Mouse (Mus musculus) limb, embryonic 10.5 days (tissue): ENCODE data around the gene Ccdc62. TPM values are rescaled to one million over a fixed set of nuclear protein-coding genes. Genes with fewer than 3 reads are reported as not detected.

Source experiments
- DNase-seq: peaks from one replicate; pipeline ENCODE4 v3.0.0-alpha.2; 2017; ENCODE audit warnings: low spot score
- H3K27ac ChIP-seq: fragments of 300-500 bp; sonication (generic); 2 replicates; pipeline ENCODE4 v1.5.1; 2016; ENCODE audit warnings: mild to moderate bottlenecking
- H3K27me3 ChIP-seq: fragments of 300-500 bp; sonication (generic); 2 replicates; pipeline ENCODE4 v1.6.1; 2016; ENCODE audit warnings: low read depth, mild to moderate bottlenecking; ENCODE audit not compliant: poor library complexity, severe bottlenecking
- H3K36me3 ChIP-seq: fragments of 300-500 bp; sonication (generic); 2 replicates; pipeline ENCODE4 v1.6.1; 2016; ENCODE audit warnings: mild to moderate bottlenecking, moderate library complexity
- H3K4me1 ChIP-seq: fragments of 300-500 bp; sonication (generic); 2 replicates; pipeline ENCODE4 v1.6.1; 2016
- H3K4me3 ChIP-seq: fragments of 300-500 bp; sonication (generic); 2 replicates; pipeline ENCODE4 v1.5.1; 2016; ENCODE audit warnings: mild to moderate bottlenecking, moderate library complexity
- H3K9me3 ChIP-seq: fragments of 300-500 bp; sonication (generic); replicated peaks from 2 replicates; pipeline ENCODE4 v1.6.1; 2016; ENCODE audit warnings: mild to moderate bottlenecking
- WGBS: fragments of 180-500 bp; shearing (Covaris S2); methylation state at CpG from one replicate; pipeline ENCODE4 v1.1.7; 2016; 5-methylcytosine and 5-hydroxymethylcytosine counted together
- microRNA-seq: library from miRNA; unstranded; fragments of <30 nt; microRNA quantifications from one replicate; pipeline ENCODE4, GENCODE M21; 2017
- polyA plus RNA-seq: library from polyadenylated mRNA; unstranded; fragments of >200 nt; fragmentation: Nextera tagmentation; extraction: Ambion mirVana; gene quantifications from 2 replicates; pipeline ENCODE4 v1.2.1, GENCODE M21; 2016

Ccdc62 gene
- polyA plus RNA-seq, 1 experiment from 2014 or later: 4.0 TPM

DNA sequence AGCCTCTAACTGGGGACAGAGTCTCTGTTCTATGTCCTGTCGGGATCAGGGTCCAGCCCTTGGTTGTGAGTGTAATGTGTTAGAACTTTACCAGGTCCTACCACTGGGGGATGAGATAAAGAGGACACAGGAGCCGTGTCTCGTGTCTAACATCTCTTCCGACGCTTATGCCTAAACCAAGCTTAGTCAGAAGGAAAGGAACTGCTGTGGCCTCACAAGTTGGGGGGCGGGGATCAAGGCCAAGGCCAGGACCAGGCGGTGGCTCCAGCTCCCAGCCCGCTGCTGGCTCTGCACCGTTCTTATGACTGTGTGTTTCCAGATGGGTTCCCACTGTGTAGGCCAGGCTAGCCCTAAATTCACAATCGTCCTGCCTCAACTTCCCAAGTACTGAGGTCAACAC lies 82.4 kb downstream of the Ccdc62 start:
- no peaks in the 10 kb centered on the region for H3K9me3 ChIP-seq
- 87% methylated on average over 10 of the region's 10 CpGs for WGBS
- H3K36me3 ChIP-seq: peaks cover 42% of the 10 kb centered on the region
- H3K27ac ChIP-seq: peak overlapping the region; percentile 53; the same call in 1 of the 2 replicates
- no peak overlapping the region for H3K4me3 ChIP-seq
- DNase-seq: no peak
- H3K4me1 ChIP-seq: peaks cover 53% of the 10 kb centered on the region
- H3K27me3 ChIP-seq: no peaks in the 10 kb centered on the region

GRCm38 (mm10) chr5:124013747-124014146 lies 83.3 kb downstream of the Ccdc62 start:
- no peak overlapping the region for H3K27ac ChIP-seq
- 89% methylated on average over 16 of the region's 16 CpGs for WGBS
- DNase-seq: no peak
- peaks cover 53% of the 10 kb centered on the region for H3K4me1 ChIP-seq
- no peaks in the 10 kb centered on the region for H3K9me3 ChIP-seq
- peaks cover 36% of the 10 kb centered on the region for H3K36me3 ChIP-seq
- H3K27me3 ChIP-seq: no peaks in the 10 kb centered on the region
- H3K4me3 ChIP-seq: no peak overlapping the region

GRCm38 (mm10) chr5:124014180-124014579 lies 83.7 kb downstream of the Ccdc62 start:
- 94% methylated on average over 3 of the region's 3 CpGs for WGBS
- Histone ChIP-seq H3K9me3 (no peaks in the 10 kb centered on the region), H3K27ac (no peak overlapping the region), H3K4me3 (no peak overlapping the region), H3K27me3 (no peaks in the 10 kb centered on the region), H3K36me3 (peaks cover 34% of the 10 kb centered on the region), H3K4me1 (peaks cover 53% of the 10 kb centered on the region)
- no peak for DNase-seq

GRCm38 (mm10) chr5:124014791-124015251 lies 84.3 kb downstream of the Ccdc62 start:
- DNase-seq: no peak
- Histone ChIP-seq H3K27ac (no peak overlapping the region), H3K4me3 (no peak overlapping the region), H3K4me1 (peaks cover 55% of the 10 kb centered on the region), H3K9me3 (no peaks in the 10 kb centered on the region), H3K27me3 (no peaks in the 10 kb centered on the region), H3K36me3 (peaks cover 30% of the 10 kb centered on the region)
- 54% methylated on average over 11 of the region's 11 CpGs for WGBS

GRCm38 (mm10) chr5:124015727-124016126 lies 85.2 kb downstream of the Ccdc62 start:
- Histone ChIP-seq H3K36me3 (peaks cover 26% of the 10 kb centered on the region), H3K4me1 (peaks cover 50% of the 10 kb centered on the region)
- WGBS: 77% methylated on average over 2 of the region's 2 CpGs

GRCm38 (mm10) chr5:124016291-124016821 lies 85.9 kb downstream of the Ccdc62 start:
- Histone ChIP-seq H3K9me3 (no peaks in the 10 kb centered on the region), H3K36me3 (peaks cover 28% of the 10 kb centered on the region), H3K4me3 (no peak overlapping the region), H3K27me3 (no peaks in the 10 kb centered on the region), H3K27ac (no peak overlapping the region), H3K4me1 (peaks cover 44% of the 10 kb centered on the region)
- no peak for DNase-seq
- WGBS: 90% methylated on average over 7 of the region's 7 CpGs

More at GRCm38 (mm10) chr5:124015727-124016126, 85.2 kb downstream of the Ccdc62 start:
- no peak overlapping the region for H3K4me3 ChIP-seq
- no peak for DNase-seq
- no peaks in the 10 kb centered on the region for H3K9me3 ChIP-seq
- H3K27ac ChIP-seq: no peak overlapping the region
- no peaks in the 10 kb centered on the region for H3K27me3 ChIP-seq

DNA sequence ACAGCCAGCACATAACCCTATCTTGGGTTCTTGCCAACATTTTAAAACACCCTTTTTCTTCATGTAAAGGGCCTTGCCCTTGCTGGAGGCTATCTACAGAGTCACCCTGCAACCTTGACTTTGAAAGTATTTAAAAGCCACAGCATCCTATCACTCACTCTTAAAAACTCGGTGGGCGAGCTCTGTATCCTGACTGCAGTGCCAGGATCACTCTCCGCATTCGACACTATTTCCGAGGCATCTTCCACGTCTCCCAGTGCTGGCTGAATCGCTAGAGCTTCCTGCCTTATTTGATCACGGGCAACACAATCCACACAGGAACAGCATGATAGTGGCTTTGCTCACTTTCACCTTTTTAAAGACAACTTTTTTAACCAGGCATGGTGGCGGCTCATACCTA lies 87.5 kb downstream of the Ccdc62 start:
- H3K27me3 ChIP-seq: no peaks in the 10 kb centered on the region
- WGBS: 84% methylated on average over 9 of the region's 9 CpGs
- no peak overlapping the region for H3K4me3 ChIP-seq
- no peak overlapping the region for H3K27ac ChIP-seq
- no peaks in the 10 kb centered on the region for H3K9me3 ChIP-seq
- H3K36me3 ChIP-seq: peaks cover 37% of the 10 kb centered on the region
- no peak for DNase-seq
- peaks cover 28% of the 10 kb centered on the region for H3K4me1 ChIP-seq

DNA sequence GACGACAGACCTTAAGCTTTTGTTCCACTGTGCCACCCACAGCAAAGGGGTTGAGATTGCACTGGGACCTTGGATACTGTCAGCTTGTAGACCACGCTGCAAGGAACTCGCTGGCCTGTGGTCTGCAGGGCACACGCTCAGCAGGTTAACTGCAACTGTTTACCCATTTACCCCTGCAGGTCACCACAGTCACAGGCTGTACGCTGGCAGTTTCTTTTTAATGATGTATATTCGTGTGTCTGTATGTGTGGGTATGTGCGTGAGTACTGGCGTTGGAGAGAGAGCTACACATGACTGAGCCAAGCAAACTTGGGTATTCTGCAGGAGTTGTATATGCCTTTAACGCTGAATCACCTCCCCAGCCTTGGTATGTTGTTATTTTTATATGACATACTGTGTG lies 88.2 kb downstream of the Ccdc62 start:
- WGBS: 81% methylated on average over 9 of the region's 9 CpGs
- peaks cover 37% of the 10 kb centered on the region for H3K36me3 ChIP-seq
- no peak for DNase-seq
- no peaks in the 10 kb centered on the region for H3K9me3 ChIP-seq
- H3K4me3 ChIP-seq: no peak overlapping the region
- no peak overlapping the region for H3K27ac ChIP-seq
- no peaks in the 10 kb centered on the region for H3K27me3 ChIP-seq
- H3K4me1 ChIP-seq: peaks cover 23% of the 10 kb centered on the region

Small RNA genes within 50 kb of the gene (microRNA-seq; reads per million reads assigned to microRNA genes)
- not detected for gene Mir7032

Other genes starting within 250 kb of the Ccdc62 start
- 46.3 and 48.7 TPM in 2 replicates for gene Clip1, start 246.1 kb upstream of the Ccdc62 start, polyA plus RNA-seq
- 98.1 and 111 TPM in 2 replicates for gene Zcchc8, start 209.6 kb upstream of the Ccdc62 start, polyA plus RNA-seq
- 113 and 138 TPM in 2 replicates for gene Rsrc2, start 181.3 kb upstream of the Ccdc62 start, polyA plus RNA-seq
- 45.8 and 48.8 TPM in 2 replicates for gene Kntc1, start 181.0 kb upstream of the Ccdc62 start, polyA plus RNA-seq
- gene Hcar2, start 65.2 kb upstream of the Ccdc62 start, polyA plus RNA-seq: not detected in 2 replicates
- gene Hcar1, start 50.7 kb upstream of the Ccdc62 start, polyA plus RNA-seq: not detected in 2 replicates
- gene Denr, start 23.5 kb upstream of the Ccdc62 start, polyA plus RNA-seq: 179 and 186 TPM in 2 replicates
- gene Gm43518, start 3.3 kb upstream of the Ccdc62 start, polyA plus RNA-seq: 1.3 and 3.2 TPM in 2 replicates
- 7.1 and 8.3 TPM in 2 replicates for gene Hip1r, start 42.9 kb downstream of the Ccdc62 start, polyA plus RNA-seq
- gene Vps37b, start 101.6 kb downstream of the Ccdc62 start, polyA plus RNA-seq: 40.5 and 42.6 TPM in 2 replicates
- 0.13 and 0.55 TPM in 2 replicates for gene Abcb9, start 165.1 kb downstream of the Ccdc62 start, polyA plus RNA-seq
- 13.2 and 16.2 TPM in 2 replicates for gene Ogfod2, start 181.6 kb downstream of the Ccdc62 start, polyA plus RNA-seq
- gene Arl6ip4, start 185.4 kb downstream of the Ccdc62 start, polyA plus RNA-seq: 139 and 150 TPM in 2 replicates